Mouse (Mus musculus) small intestine, adult 2 months (tissue): ENCODE data around the gene Nlrp4c.

Experiments
- CTCF ChIP-seq: fragments of 200-500 bp; IDR thresholded peaks from 2 replicates; pipeline ENCODE4 v1.5.1; 2012; ENCODE audit warnings: low read depth, mild to moderate bottlenecking, control low read depth, inconsistent platforms, low read length, moderate library complexity, mixed read lengths; ENCODE audit not compliant: insufficient replicate concordance, insufficient read length; ENCODE audit errors: extremely low read depth
- POLR2A ChIP-seq: fragments of 200-500 bp; IDR thresholded peaks from 2 replicates; pipeline ENCODE4 v1.6.1; 2012; ENCODE audit warnings: low read depth, mild to moderate bottlenecking, control low read depth, inconsistent platforms, low read length, moderate library complexity

- TF ChIP-seq CTCF (no peak), POLR2A (no peak)
These were observed 101.4 kb downstream of the Nlrp4c start for GRCm38 (mm10) chr7:6146194-6146981.
